Mouse (Mus musculus): ENCODE measurements around the gene Ap5z1.
A peak's percentile ranks its signal among the peaks of the same experiment; 100 is the strongest.

Ap5z1 gene

DNA sequence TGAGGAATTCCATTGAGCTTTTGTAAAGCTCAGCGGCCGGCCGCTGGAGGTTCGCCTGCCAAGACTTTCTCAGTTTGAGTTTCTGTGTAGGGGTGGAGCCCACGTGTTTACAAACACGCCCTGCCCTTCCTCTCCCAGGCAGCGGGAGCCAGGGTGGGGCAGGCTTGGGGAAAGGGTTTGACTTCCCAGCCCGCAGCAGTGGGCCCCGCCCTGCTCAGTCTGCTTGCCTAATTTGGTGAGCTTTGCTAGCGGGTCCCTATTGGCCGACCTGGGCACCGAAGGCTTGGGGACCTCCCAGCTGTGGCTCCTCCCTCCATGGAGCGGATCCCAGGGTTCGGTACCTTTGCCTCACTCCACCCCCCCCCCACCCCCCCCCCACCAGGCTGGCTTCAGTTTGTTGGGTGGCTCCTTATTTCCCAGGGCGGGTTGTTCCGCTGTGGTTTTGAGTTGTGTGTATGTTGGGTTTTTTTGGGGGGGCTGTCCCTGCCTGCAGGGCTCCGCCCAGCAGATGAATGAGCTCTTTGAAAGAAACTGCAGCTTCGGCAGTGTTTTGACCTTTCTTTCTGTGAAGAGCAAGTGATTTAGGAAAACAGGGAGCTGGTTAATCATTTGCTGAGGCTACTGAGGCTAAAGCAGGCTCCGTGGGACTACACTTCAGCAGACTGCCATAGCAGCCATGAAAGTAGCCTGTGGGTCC, 23.1 kb upstream of the Ap5z1 start:
- peak in 1 of 2 experiments; percentile 43 for DNase-seq

DNA sequence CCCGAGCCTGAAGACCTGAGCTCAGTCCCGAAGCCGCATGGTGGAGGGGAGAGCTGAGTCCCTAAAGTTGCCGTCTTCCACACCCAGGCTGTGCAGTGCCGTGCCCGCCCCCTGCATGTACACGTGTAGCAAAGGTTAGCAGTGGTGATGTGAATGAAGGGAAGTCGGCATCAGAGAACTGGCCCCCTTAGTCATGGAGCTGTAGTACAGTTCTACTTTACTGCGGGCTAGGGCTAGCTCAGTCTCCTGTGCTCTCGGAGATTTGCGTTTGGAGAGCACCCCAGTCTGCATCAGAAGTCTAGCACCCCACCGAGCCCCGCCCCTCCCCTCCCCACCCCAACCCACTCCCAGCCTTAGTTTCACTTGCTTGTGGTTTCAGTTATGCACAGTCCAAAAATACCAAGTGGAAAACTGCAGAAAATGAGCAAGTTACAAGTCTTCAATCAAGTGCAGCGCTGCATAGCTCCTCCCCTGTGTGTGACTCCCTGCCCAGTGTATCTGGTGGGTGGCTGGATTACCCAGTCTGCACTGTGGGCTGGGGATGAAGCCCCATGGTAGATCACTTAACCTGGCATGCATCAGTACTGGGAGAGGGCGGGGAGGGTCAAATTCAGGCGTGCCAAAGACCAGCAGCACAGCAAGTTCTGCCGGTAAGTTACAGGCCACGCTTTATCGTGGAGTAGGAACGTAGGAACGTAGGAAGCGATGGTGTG, 22.3 kb upstream of the Ap5z1 start:
- no peak for DNase-seq

DNA sequence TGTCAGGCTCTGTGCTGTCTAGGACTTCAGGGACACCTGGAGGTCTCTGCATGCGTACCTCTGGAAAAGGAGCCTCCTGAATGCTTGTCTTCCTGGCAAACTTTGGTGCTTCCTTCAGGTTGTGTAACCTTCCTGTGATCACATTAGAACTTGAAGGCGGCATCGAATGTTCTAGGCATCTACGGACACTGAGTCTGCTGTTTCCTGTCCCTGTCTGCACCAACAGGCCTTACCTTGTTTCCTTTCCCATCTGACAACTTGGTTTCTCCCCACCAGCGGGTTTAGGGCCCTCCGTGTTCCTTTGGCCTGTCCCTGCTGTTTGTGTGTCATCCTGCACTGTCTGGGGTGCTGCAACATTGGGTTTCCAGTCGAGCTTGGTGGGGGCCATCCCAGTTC, 21.7 kb upstream of the Ap5z1 start:
- DNase-seq = no peak

DNA sequence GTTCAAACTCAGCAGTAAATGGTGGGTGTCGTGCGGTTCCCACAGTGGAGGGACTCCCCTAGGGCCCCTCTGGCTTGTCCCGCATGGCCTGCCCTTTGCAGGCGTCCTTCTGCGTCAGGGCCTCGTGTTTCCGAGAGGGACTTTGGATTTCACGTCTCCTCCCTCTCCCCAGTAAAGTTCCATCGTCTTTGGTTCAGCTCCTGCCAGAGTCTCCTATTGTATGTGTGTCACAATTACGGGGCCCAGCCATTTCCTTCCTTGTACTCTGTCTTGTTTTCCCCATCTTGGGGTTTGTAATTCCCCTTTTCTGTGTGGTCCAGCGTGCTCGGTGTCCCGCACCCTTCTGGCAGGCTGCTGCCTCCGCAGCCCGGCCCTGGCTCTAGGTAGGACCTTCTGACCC, 20.2 kb upstream of the Ap5z1 start:
- DNase-seq = no peak

DNA sequence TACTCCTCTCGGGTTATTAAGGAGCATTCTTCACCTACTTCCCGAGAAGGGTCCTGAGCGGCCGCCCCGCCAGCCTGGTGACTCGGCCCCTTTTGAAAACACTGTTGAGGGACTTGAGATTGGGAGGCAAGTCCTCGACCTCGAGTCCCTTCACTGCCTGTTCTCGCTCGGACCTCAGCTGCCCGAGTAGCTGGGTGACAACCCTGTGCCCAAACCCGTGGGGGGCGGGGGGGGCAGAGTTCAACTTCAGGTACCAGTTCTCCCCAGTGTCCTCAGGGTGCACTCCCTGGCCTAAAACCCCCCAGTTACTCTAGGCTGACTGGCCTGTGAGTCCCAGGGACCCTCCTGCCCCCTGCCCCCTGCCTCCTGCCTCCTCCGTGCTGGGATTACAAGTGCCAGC, 19.8 kb upstream of the Ap5z1 start:
- DNase-seq = no peak

DNA sequence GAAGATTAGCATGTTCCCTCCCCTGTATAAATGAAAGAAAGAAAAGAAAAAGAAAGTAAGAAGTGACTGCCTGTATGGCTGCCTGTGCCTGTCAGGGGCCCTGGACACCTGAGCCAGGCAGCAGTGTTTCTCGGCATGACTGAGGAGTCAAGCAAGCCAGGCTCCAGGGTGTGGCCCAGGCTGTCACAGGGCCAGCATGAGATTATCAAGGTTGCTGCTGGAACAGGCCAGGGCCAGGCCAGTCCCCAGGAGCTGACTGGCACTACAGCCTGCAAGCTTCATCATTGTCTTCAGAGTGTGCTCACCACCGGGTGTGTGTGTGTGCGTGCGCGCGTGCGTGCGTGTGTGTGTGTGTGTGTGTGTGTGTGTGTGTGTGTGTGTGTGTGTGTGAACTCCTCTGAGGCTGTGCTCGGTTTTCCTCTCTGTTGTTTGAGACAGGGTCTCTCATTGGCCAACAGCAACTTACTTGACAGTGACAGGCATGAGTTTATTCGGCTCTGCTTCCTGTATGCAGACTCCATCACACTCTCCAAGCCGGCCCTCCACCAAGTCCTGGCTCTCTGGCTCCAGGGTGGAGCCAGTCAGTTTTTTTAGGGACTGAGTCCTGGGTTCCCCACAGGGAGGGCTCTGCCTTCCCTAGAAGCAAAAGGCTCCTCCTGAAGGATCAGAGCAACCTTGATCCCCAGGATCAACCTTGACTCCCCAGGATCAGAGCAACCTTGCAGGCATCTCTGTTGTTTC, 18.8 kb upstream of the Ap5z1 start:
- no peak for DNase-seq

DNA sequence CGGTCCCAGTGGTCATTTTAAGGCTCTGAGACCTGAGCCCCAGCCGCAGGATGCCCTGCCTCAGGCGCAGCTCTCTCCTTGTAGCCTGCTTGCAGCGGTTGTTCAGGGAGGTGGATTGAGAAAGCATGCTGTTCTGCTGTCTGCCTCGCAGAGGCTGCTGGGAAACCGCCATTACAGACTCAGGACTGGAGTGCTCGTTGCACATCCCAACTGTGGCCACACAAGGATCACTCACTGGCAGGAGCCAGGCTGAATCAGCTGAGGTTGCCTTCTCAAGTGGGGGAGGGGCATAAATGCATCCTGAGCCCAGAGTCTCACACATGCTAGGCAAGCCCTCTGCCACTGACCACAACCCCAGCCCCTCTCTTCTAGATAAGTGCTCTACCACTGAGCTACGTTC, 18.0 kb upstream of the Ap5z1 start:
- no peak for DNase-seq

DNA sequence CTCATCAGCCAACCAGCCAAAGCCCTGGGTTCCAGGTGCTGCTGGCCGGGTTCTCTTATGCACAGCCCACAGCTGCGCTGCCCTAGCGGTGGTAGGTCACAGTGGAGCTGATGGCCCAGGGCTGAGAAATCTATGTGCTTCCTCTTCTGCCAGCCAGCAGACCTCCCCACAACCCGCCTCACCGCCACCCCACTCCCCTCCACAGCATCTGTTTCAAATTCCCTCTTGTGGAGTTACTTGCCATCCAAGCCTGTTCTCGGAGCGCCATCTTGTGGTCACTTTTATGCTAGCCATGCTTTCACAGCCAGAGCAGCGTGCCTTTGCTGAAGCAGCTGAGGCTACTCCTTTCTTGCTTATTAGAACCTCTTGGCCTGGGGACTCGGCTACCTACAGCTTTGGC, 15.7 kb upstream of the Ap5z1 start:
- peak; percentile 86 to 93 for DNase-seq

DNA sequence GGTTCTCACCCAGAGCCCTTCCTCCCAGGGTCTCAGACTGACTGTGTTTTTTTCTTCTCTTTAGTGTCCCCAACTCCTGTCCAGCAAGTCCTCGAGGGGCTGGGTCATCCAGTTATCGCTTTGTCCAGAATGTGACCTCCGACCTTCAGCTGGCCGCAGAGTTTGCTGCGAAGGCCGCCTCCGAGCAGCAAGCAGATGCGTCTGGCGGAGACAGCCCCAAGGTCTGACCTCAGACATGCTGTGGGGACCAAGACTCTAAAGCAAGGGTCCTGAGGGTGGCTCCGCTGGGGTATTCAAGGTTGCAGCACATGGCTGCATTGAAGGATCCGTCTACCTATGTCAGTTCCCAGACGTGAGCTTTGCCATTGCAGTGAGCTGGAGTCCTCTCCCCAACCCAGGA, 15.1 kb upstream of the Ap5z1 start:
- no peak for DNase-seq

DNA sequence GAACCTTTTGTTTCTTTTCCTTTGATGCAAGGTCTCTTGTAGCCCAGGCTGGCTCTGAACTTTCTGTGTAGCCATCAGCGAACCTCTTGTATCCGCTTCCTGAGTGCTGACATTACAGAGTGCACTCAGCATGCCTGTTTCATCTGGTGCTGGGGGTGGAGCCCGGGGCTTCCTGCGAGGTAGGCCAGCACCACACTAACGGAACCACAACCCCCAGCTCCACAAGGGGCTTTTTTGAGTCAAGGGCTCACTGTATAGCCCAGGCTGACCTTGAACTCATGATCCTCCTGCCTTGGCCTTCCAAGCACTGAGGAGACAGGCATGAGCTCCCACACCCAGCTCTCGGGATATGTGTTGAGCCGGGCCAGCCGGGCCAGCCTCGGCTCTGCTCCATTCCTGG, 12.9 kb upstream of the Ap5z1 start:
- DNase-seq = no peak

DNA sequence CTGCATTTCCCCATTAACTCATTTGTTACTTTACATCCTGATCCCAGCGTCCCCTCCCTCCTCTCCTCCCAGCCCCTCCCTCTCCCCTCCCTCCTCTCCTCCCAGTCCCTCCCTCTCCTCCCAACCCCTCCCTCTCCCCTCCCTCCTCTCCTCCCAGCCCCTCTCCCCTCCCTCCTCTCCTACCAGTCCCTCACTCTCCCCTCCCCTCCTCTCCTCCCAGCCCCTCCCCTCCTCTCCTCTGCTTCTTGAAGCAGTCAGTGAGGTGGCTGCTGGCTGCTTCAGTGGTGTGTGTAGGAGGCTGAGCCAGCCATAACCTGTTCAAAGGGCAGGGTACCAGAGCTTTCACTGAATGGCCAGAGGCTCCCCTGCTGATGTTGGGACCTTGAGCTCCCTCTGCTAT, 12.0 kb upstream of the Ap5z1 start:
- DNase-seq = no peak

DNA sequence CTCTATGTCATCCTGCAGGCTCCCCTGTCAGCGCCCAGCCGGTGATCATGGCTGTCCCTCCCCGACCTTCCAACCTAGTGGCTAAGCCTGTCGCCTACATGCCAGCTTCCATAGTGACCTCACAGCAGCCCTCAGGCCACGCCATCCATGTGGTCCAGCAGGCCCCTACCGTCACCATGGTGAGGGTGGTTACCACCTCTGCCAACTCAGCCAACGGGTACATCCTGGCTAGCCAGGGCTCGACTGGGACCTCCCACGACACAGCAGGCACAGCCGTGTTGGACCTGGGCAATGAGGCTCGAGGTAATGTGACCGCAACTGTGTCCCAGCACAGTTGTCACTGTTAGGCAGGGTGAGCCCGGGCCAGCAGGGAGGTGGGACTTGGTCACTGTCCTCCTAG, 10.0 kb upstream of the Ap5z1 start:
- no peak for DNase-seq

DNA sequence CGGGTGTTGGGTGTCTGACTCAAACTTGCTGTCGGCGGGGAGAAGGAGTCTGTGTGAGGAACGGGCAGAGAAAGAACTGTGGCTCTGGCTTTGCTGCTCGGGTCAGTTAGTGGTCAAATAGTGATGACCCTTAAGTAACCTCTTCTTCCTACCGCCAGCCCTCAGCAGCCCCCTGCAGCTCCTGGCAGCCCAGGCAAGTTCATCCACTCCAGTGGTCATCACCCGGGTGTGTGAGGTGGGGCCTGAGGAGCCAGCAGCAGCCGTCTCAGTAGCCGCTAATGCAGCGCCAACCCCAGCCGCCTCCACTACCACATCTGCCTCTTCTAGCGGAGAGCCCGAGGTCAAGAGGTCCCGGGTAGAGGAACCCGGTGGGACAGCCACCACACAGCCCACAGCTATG, 7.4 kb upstream of the Ap5z1 start:
- no peak for DNase-seq

DNA sequence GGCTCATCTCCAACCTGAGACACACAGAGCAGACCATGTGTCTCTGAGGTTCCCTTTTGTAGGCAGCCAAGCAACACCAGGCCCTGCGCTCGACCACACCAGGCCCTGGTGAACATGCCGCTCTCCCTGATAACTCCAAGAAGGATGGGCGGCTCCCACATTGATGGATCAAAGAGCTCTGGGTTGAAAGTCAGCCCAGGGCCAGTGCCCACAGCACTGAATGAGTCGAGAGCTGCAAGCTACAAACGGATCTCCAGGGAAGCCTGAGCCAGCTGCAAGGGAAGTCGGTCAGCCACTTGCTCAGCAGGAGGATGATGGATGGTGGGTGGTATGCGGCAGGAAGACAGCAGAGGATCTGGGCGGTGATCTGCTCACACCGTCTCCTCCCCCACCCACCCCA, 6.4 kb upstream of the Ap5z1 start:
- no peak for DNase-seq

DNA sequence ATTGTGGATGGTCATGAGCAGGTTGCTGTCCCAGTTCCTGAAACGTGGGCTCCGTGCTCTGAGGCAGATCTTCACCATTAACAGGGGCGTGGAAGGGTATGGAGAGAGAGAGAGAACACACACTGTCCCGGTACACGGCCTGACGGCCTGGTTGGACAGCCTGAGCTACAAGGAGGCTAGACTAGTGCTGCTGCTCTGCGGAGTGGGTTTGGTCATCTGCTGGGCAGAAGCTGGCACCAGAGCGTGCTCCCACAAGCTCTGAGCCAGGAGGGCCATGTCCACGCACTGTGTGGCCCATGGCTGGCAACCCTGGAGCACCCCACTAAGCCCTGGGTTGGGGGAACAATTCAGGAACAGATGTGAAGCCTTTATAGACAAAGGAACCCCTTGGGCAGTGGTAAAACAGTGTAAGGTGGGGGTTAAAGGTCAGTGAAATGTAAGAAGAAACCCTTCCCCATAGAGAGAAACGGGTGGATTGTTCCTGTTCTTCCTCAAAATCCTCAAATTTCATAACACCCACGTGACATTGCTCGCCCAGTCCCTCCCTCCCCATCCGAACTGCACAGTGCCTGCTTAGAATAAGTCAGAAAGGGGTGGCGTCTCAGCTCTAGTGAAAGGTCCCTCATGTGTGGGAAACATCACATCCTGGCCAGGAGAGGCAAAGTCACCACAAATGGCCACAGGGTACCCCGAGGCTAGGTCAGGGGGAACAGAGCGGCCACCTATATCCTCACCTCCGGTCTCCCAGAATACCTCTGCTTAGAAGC, 4.8 kb upstream of the Ap5z1 start:
- DNase-seq = no peak

DNA sequence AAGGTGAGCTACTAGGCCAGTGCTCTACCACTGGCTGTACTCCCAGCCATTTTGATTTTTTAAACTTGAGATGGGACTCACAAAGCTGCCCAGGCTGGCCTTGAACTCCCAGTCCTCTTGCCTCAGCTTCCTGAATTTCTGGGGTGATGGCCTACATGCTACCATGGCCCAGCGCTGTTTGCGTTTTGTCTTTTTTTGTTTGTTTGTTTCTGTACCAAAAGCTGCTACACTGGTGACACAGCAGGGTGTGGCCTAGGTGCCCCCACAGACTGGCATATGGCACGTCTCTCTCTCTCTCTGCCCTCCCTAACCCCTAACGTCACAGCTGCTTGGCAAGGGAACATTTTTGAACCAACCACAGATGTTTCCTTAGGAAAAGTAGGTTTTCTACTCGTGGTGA, 3.9 kb upstream of the Ap5z1 start:
- no peak for DNase-seq

DNA sequence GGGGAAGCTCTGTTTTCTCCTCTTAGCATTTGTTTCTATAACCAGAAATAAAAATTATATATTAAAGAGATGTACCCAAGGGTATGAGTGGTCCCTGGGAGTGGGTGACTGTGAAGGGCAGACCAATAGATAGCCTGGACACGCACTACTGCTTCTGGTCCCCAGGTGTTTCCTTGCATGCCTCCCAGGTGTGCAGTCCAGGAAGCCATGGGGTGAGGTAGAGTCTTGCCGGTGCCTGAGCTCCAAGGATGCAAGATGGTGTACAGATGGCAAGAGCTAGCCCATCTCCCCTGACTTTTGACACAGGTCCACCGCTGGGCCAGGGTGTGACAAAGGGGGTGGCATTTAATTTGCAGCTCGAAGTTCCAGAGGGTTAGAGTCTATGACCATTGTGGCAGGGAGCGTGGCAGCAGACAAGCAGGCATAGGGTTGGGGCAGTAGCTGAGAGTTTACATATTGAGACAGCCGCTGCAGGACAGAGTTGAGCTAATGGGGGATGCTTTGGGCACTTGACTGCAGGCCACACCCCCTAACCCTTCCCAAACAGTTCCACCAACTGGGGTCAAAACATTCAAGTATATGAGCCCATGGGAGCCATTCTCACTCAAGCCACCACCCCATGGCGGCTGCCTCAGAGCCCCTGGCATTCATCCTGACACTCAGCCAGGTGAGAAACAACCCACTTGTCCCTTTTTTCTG, 1.7 kb upstream of the Ap5z1 start:
- DNase-seq = no peak

DNA sequence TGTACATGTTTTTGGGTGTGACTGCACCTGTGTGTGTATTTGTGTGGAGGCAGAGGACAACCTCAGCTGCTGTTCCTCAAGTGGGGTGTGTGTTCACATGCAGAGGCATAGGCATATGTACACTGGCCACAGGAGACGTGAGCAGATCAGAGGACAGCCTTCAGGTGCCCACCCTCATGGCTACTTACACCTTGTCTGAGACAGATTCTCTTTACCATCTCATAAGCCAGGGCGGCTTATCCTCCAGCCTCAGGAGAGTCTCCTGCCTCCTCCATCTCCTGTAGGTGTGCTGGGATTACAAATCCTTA, 1.1 kb upstream of the Ap5z1 start:
- no peak for DNase-seq

DNA sequence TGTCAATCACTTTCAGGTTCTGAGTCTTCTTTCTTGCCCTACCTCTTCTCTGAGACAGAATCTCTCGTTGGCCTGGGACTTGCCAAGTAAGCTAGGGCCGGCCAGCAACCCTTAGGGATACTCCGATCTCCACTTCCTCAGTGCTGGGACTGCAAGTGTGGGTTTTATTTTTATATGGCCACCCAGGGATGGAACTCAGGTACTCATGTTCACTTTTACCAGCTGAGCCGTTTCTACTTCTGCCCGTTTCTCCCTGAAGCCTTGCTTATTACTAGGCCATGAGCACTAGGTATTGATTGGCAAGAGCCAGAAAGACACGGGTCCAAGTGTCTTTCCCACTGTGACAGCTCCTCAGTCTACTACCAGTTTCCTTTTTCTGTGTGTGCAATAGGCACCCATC, 733 bp upstream of the Ap5z1 start:
- no peak for DNase-seq

DNA sequence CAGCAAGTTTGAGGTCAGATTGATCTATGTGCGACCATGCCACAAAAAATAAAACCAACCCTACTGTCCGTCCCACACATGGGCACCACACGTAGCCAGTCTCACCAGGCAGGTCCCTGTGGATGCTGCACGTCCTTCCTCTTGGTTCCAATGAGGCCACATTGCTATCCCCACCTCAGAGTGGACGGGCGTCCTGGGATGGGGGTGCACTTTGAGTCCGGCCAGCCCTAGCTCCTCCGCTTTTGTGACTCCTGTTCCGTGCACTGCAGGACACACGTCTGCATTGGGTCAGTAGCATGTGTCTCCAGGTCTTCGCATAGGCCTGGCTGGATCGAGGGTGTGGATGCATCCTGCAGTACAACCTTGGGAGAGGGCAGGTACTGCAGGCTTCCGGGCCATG, 4.6 kb downstream of the Ap5z1 start:
- no peak for DNase-seq

DNA sequence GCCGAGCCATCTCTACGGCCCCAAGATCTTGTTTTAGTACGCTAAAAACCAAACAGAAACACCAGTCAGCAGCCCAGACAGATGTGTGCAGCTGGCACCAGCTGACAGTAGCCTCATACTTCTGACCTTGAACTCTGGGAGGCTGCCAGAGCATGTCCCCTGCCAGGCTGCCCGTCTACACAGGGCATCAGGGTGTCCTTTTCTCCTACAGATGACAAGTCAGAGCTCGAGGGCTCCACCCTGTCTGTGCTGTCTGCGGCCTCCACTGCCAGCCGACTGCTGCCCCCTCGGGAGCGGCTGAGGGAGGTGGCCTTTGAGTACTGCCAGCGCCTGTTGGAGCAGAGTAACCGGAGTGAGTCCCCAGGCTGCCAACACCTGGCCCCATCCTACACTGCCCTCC, 6.1 kb downstream of the Ap5z1 start:
- DNase-seq = no peak

DNA sequence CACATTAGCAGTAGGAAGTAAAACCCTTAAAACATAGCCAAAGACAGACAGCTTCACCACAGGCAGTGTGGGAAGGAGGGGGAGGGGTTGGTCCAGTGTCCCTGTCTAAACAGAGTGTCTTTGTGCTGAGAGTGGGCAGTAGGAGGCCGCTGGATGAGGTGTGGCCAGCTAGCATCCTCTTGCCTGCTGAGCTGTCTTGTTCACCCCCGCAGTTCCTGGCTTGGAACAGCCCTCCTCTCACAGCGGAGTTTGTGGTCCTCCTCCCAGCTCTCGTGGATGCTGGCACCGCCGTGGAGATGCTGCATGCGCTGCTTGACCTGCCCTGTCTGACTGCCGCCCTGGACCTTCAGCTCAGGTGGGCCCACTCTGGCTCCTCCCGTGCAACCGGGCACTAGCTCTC, 10.0 kb downstream of the Ap5z1 start:
- peak in 1 of 2 experiments; percentile 31 for DNase-seq

DNA sequence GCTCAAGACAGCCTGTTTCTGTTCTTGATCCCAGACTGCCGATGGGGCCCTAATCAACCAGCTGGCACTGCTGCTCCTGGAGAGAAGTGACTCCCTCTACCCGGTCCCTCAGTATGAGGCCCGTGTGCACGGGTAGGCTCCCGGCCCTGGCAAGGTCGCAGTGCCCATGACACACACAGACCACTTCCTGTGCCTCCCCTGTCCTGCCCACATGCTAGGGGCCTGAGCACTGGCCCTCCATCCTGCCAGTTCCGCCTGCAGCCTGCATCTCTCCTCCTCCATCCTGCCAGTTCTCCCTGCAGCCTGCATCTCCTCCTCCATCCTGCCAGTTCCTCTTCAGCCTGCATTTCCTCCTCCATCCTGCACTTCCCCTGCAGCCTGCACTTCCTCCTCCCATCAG, 11.9 kb downstream of the Ap5z1 start:
- no peak for DNase-seq

Data from cerebellum, postnatal 36 days (tissue).